Mouse (Mus musculus) lung, embryonic 14.5 days (tissue): ENCODE measurements around the gene Ccnf. TPM values are rescaled to one million over a fixed set of nuclear protein-coding genes. Genes with fewer than 3 reads are reported as not detected.
A peak's percentile ranks its signal among the peaks of the same experiment; 100 is the strongest.

Source experiments
- ATAC-seq: fragments of 200-750 bp; cut with Nextera tagmentation; 2 replicates; pipeline ENCODE4 v1.8.0; 2017; ENCODE audit warnings: mild to moderate bottlenecking, moderate TSS enrichment, moderate library complexity; ENCODE audit not compliant: insufficient read depth
- DNase-seq: peaks from one replicate; pipeline ENCODE4 v3.0.0-alpha.2; 2015
- H3K27ac ChIP-seq: fragments of 300-500 bp; sonication (generic); 2 replicates; pipeline ENCODE4 v1.5.1; 2014; ENCODE audit warnings: low read depth, mild to moderate bottlenecking, moderate library complexity
- H3K27me3 ChIP-seq: fragments of 300-500 bp; sonication (generic); 2 replicates; pipeline ENCODE4 v1.6.1; 2014; ENCODE audit warnings: low read length, control low read depth; ENCODE audit not compliant: insufficient read depth
- H3K36me3 ChIP-seq: fragments of 300-500 bp; sonication (generic); 2 replicates; pipeline ENCODE4 v1.6.1; 2014; ENCODE audit warnings: control low read depth; ENCODE audit not compliant: insufficient read depth
- H3K4me1 ChIP-seq: fragments of 300-500 bp; sonication (generic); 2 replicates; pipeline ENCODE4 v1.6.1; 2014; ENCODE audit warnings: antibody characterized with exemption, control low read depth; ENCODE audit not compliant: insufficient read depth
- H3K4me2 ChIP-seq: fragments of 300-500 bp; sonication (generic); 2 replicates; pipeline ENCODE4 v1.6.1; 2014; ENCODE audit warnings: mild to moderate bottlenecking
- H3K4me3 ChIP-seq: fragments of 300-500 bp; sonication (generic); 2 replicates; pipeline ENCODE4 v1.5.1; 2014; ENCODE audit warnings: low read depth, low read length
- H3K9ac ChIP-seq: fragments of 300-500 bp; sonication (generic); 2 replicates; pipeline ENCODE4 v1.6.1; 2014
- H3K9me3 ChIP-seq: fragments of 300-500 bp; sonication (generic); 2 replicates; pipeline ENCODE4 v1.6.1; 2016; ENCODE audit warnings: low read depth, low read length, control low read depth
- CTCF ChIP-seq: IDR thresholded peaks from 2 replicates; pipeline ENCODE4 v1.5.1; 2016; ENCODE audit warnings: antibody characterized with exemption, low read depth
- WGBS: fragments of 180-500 bp; shearing (Covaris S2); extraction: QIAGEN DNeasy Blood & Tissue Kit; methylation state at CpG from one replicate; pipeline ENCODE4 v1.1.7; 2014; 5-methylcytosine and 5-hydroxymethylcytosine counted together
- polyA plus RNA-seq: library from polyadenylated mRNA; unstranded; fragments of >200 nt; fragmentation: Nextera tagmentation; extraction: Ambion mirVana; gene quantifications from 2 replicates; pipeline ENCODE4 v1.2.1, GENCODE M21; 2014

Gene Ccnf
- polyA plus RNA-seq: 79.3 and 81.1 TPM in 2 replicates

DNA sequence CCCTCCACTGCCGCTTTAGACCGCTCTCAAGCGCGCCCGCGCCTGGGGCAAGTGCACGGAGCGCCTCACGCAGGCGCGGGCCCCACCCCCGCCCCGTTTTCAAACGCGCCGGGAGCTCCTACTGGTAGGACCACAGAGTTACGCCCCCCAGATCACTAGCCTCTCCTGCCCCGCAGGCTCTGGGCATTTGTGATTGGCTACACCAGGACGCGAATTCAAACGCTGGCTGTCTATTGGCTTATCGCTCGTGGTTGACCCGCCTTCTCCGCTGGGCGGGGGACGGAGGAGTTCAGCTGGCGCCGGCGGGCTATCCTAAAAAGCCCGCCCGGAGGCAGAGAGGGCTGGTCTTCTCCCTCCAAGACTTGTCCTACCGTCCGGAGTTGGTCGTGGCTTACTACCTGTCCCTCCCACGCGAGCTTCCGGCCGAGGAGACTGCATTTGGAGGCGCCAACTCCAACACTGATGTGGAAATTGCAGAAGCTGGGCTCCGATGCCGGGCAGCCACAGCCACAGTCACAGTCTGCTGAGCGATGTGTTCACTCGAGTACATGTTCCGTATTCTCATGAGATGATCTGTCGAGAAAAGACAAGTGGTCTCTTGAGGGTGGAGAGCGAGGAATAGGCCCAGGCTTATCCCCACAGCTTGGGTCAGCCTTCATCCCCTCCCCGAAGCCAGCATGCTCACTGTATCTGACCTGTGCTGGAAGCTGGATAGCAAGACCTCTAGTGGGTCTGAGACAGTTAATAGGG is at the start of gene Ccnf:
Ccnf (minus strand) TSS at position 165 of the 750 bp plus-strand sequence.
- H3K4me2 ChIP-seq: peak within 1 kb of the TSS; percentile 86
- H3K36me3 ChIP-seq: peaks cover 28% of the 10 kb centered on the region
- H3K27me3 ChIP-seq: no peaks in the 10 kb centered on the region
- H3K4me3 ChIP-seq: peak within 1 kb of the TSS; percentile 74
- peak; percentile 99 for DNase-seq
- under 1% methylated on average over 48 of the region's 48 CpGs for WGBS
- peak; percentile 100 for ATAC-seq
- peak; percentile 54 for TF ChIP-seq CTCF
- peak within 1 kb of the TSS; percentile 88 for H3K9ac ChIP-seq
- H3K9me3 ChIP-seq: no peaks in the 10 kb centered on the region
- peak within 1 kb of the TSS; percentile 91 for H3K27ac ChIP-seq
- H3K4me1 ChIP-seq: no peaks in the 10 kb centered on the region

DNA sequence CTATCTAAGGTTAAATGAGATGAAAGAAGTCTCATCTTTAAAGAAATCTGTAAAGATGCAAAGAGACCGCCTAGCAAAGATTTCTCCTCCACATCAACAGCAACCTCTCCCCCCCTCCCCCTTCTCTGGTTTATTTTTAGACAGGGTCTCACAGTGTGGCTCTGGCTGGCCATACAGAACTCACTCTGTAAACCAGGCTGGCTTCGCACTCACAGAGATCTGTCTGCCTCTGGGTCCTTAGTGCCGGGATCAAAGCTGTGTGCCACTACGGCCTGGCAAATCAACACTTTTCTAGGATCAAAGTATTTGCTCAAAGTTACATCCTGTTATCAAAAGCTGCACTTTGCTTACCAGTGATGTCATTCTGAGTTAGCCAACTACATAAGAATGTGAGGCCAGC is 49.4 kb upstream of the Ccnf start:
- no peak for ATAC-seq
- 44% methylated on average over 4 of the region's 4 CpGs for WGBS
- H3K27ac ChIP-seq: no peak overlapping the region
- no peaks in the 10 kb centered on the region for H3K36me3 ChIP-seq
- no peak for DNase-seq
- H3K9ac ChIP-seq: no peak overlapping the region
- no peak overlapping the region for H3K4me3 ChIP-seq
- H3K9me3 ChIP-seq: no peaks in the 10 kb centered on the region
- no peak overlapping the region for H3K4me2 ChIP-seq
- no peaks in the 10 kb centered on the region for H3K4me1 ChIP-seq
- no peaks in the 10 kb centered on the region for H3K27me3 ChIP-seq
- no peak for TF ChIP-seq CTCF

DNA sequence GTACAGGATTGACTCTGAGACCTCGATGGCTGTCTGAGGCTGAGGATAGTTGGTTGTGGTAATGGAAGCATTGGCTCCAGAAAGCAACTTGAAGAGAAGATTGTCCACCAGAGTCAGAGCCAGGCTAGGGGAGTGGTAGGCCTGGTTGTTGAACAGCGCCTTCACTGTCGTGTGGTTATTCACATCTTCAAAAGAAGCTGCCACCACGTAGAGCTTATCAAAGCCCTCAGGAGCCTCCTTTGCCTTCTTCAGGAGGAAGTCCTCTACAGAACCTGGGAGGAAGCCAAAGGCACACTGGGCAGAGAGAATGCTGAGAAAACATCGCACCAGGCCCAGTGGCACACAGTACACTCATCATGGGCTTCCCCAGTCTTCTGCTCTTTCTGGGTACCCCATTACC is 38.1 kb upstream of the Ccnf start:
- no peak overlapping the region for H3K27ac ChIP-seq
- no peak overlapping the region for H3K4me3 ChIP-seq
- no peaks in the 10 kb centered on the region for H3K9me3 ChIP-seq
- ATAC-seq: no peak
- H3K9ac ChIP-seq: no peak overlapping the region
- TF ChIP-seq CTCF: no peak
- H3K4me1 ChIP-seq: no peaks in the 10 kb centered on the region
- 74% methylated on average over 5 of the region's 5 CpGs for WGBS
- H3K36me3 ChIP-seq: no peaks in the 10 kb centered on the region
- DNase-seq: no peak
- no peak overlapping the region for H3K4me2 ChIP-seq
- no peaks in the 10 kb centered on the region for H3K27me3 ChIP-seq

DNA sequence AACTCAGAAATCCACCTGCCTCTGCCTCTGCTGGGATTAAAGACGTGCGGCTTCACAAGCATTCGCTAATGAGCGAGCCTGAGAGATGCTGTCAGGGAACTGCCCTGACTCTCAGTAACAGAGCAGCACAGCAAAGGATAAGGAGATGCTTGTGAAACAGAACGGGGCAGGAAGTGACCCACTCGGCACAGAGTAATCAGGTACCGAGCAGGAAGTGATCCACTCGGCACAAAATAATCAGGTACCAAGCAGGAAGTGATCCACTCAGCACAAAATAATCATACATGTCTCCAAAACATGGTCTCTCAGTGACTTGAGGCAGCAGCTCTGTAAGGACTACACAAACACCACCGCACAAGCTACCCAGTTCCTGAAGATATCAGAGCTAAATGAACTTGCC is 37.2 kb upstream of the Ccnf start:
- H3K4me1 ChIP-seq: no peaks in the 10 kb centered on the region
- 80% methylated on average over 9 of the region's 9 CpGs for WGBS
- H3K4me2 ChIP-seq: no peak overlapping the region
- DNase-seq (no peak), ATAC-seq (no peak)
- H3K9ac ChIP-seq: no peak overlapping the region
- no peak for TF ChIP-seq CTCF
- H3K27me3 ChIP-seq: no peaks in the 10 kb centered on the region
- no peaks in the 10 kb centered on the region for H3K36me3 ChIP-seq
- no peaks in the 10 kb centered on the region for H3K9me3 ChIP-seq
- H3K27ac ChIP-seq: no peak overlapping the region
- no peak overlapping the region for H3K4me3 ChIP-seq

DNA sequence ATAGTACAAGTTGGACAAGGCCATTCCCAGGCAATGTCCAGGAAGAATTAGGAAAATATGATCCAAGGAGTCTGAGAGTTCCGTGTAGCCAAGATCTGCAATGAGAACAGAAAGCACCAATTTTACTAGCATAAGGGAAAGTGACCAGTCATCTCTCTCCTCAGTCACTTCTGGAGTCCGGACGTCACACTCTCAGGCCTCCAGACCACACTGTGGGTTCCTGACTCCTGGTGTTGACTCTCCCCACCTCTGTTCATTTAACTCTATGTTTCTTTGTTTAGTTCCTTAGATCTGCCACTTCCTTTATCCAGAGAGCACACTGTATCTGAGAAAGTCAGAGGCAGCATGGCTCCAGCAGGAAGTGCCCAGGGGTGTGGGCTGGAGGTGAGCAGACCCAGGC is 34.4 kb upstream of the Ccnf start:
- Histone ChIP-seq H3K9me3 (no peaks in the 10 kb centered on the region), H3K4me3 (no peak overlapping the region), H3K4me2 (no peak overlapping the region), H3K36me3 (no peaks in the 10 kb centered on the region), H3K4me1 (no peaks in the 10 kb centered on the region), H3K9ac (no peak overlapping the region), H3K27ac (no peak overlapping the region), H3K27me3 (no peaks in the 10 kb centered on the region)
- WGBS: 59% methylated on average over 3 of the region's 3 CpGs
- DNase-seq (no peak), ATAC-seq (no peak)
- no peak for TF ChIP-seq CTCF

DNA sequence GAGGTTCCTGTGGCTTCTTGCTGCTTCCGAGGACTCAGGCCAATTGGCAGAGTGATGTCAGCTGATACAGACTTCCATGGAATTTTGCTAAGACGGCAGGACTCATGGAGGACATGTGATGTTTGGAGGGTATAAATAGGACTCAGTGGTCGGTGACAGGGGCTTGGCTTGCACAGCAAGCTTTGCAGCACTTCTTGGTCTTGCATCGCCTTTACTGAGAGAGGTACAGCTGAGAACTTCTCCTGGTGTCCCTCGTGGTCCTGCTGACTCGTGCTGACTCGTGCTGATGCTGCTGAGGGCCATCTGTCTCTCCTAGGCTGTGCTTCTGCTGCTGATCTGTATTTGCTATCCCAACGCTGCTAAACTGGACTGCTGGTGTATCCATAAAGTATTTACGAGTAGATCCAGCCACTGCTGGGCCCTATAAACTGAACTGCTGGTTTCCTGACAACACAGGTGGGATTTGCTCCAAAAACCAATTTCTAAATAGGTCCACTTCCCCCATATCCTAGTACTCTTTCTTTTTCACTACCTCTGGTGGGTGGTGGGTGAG is 32.1 kb upstream of the Ccnf start:
- Histone ChIP-seq H3K4me1 (no peaks in the 10 kb centered on the region), H3K27ac (no peak overlapping the region), H3K36me3 (no peaks in the 10 kb centered on the region), H3K4me2 (no peak overlapping the region), H3K9me3 (no peaks in the 10 kb centered on the region), H3K4me3 (no peak overlapping the region), H3K27me3 (no peaks in the 10 kb centered on the region), H3K9ac (no peak overlapping the region)
- DNase-seq: no peak
- WGBS: 55% methylated on average over 9 of the region's 9 CpGs
- ATAC-seq: no peak
- TF ChIP-seq CTCF: no peak

DNA sequence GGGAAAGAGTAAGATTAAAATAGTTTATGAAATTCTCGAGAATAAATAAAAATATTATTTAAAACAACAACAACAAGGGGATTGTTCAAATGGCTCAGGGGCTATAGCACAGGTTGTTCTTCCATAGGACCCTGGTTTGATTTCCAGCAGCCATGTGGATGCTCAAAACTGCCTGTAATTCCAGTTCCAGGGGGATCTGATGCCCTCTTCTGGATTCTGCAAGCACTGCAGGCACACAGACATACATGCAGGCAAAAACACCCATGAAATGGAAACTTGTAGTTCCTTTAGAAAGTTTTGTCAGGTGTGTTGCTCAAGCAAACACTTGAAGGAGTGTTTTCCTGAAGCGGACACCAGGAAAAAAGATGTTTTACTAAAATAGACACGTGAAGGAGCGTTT is 31.4 kb upstream of the Ccnf start:
- no peak overlapping the region for H3K4me3 ChIP-seq
- no peak overlapping the region for H3K27ac ChIP-seq
- H3K4me1 ChIP-seq: no peaks in the 10 kb centered on the region
- WGBS: 66% methylated on average over 4 of the region's 4 CpGs
- peak; percentile 4 for DNase-seq
- TF ChIP-seq CTCF: peak; percentile 26; the same call in 1 of the 2 replicates
- H3K4me2 ChIP-seq: no peak overlapping the region
- no peak for ATAC-seq
- no peaks in the 10 kb centered on the region for H3K27me3 ChIP-seq
- H3K9me3 ChIP-seq: no peaks in the 10 kb centered on the region
- no peak overlapping the region for H3K9ac ChIP-seq
- no peaks in the 10 kb centered on the region for H3K36me3 ChIP-seq
